Mouse (Mus musculus) heart, embryonic 13.5 days (tissue): Measurements from ENCODE around the gene Rtraf. TPM values are rescaled to one million over a fixed set of nuclear protein-coding genes. Genes with fewer than 3 reads are reported as not detected.

ENCODE experiments used
- ATAC-seq: fragments of 200-750 bp; cut with Nextera tagmentation; 2 replicates; pipeline ENCODE4 v1.8.0; 2017; ENCODE audit warnings: moderate TSS enrichment; ENCODE audit not compliant: insufficient number of reproducible peaks, low FRiP score, low TSS enrichment; ENCODE audit errors: extremely low read depth
- H3K27ac ChIP-seq: fragments of 300-500 bp; sonication (generic); replicated peaks from 2 replicates; pipeline ENCODE4 v1.5.1; 2015; ENCODE audit warnings: moderate library complexity, mild to moderate bottlenecking, inconsistent platforms
- H3K27me3 ChIP-seq: fragments of 300-500 bp; sonication (generic); replicated peaks from 2 replicates; pipeline ENCODE4 v1.6.1; 2015; ENCODE audit warnings: mild to moderate bottlenecking, inconsistent platforms
- H3K36me3 ChIP-seq: fragments of 300-500 bp; sonication (generic); 2 replicates; pipeline ENCODE4 v1.6.1; 2015; ENCODE audit warnings: mild to moderate bottlenecking, inconsistent platforms
- H3K4me1 ChIP-seq: fragments of 300-500 bp; sonication (generic); 2 replicates; pipeline ENCODE4 v1.6.1; 2015; ENCODE audit warnings: inconsistent platforms
- H3K4me2 ChIP-seq: fragments of 300-500 bp; sonication (generic); 2 replicates; pipeline ENCODE4 v1.6.1; 2015; ENCODE audit warnings: inconsistent platforms, mild to moderate bottlenecking, moderate library complexity
- H3K4me3 ChIP-seq: fragments of 300-500 bp; sonication (generic); 2 replicates; pipeline ENCODE4 v1.5.1; 2015; ENCODE audit warnings: moderate library complexity, mild to moderate bottlenecking, inconsistent platforms
- H3K9ac ChIP-seq: fragments of 300-500 bp; sonication (generic); 2 replicates; pipeline ENCODE4 v1.6.1; 2015; ENCODE audit warnings: inconsistent platforms, mild to moderate bottlenecking, moderate library complexity
- H3K9me3 ChIP-seq: fragments of 300-500 bp; sonication (generic); 2 replicates; pipeline ENCODE4 v1.6.1; 2016; ENCODE audit warnings: inconsistent platforms
- WGBS: fragments of 180-500 bp; shearing (Covaris S2); methylation state at CpG from one replicate; pipeline ENCODE4 v1.1.7; 2015; ENCODE audit warnings: mixed read lengths; 5-methylcytosine and 5-hydroxymethylcytosine counted together
- polyA plus RNA-seq: library from polyadenylated mRNA; unstranded; fragments of >200 nt; fragmentation: Nextera tagmentation; extraction: Ambion mirVana; gene quantifications from 2 replicates; pipeline ENCODE4 v1.2.1, GENCODE M21; 2015

Gene Rtraf
- polyA plus RNA-seq, 1 experiment from 2014 or later = 172 TPM

DNA sequence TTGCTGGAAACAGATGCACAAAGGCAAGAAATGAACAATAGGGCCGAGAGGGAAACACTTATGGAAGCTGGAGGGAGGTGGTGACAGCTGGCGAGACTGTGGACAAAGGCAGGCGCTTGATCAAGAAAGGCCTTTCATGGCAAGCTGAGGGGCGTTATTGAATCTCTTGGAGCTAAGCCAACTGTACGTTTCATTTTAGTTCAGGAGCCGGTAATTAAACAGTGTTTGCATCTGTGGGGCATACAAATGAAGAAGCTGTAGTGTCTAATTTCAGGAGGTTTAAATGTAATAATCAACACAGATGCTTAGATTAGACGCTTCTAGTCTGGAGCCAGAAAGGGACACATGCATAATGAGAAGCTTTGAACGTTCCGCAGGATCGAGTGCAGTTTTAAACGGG, 1.9 kb upstream of the Rtraf start:
- H3K4me2 ChIP-seq = peak overlapping the region; percentile 24
- H3K4me3 ChIP-seq = no peak overlapping the region
- peaks cover 15% of the 10 kb centered on the region for H3K36me3 ChIP-seq
- peak overlapping the region; percentile 12; the same call in 1 of the 2 replicates for H3K9ac ChIP-seq
- ATAC-seq = no peak
- no peak overlapping the region for H3K27ac ChIP-seq
- peaks cover 21% of the 10 kb centered on the region for H3K27me3 ChIP-seq
- WGBS = 40% methylated on average over 11 of the region's 11 CpGs
- peaks cover 25% of the 10 kb centered on the region for H3K4me1 ChIP-seq
- no peaks in the 10 kb centered on the region for H3K9me3 ChIP-seq

DNA sequence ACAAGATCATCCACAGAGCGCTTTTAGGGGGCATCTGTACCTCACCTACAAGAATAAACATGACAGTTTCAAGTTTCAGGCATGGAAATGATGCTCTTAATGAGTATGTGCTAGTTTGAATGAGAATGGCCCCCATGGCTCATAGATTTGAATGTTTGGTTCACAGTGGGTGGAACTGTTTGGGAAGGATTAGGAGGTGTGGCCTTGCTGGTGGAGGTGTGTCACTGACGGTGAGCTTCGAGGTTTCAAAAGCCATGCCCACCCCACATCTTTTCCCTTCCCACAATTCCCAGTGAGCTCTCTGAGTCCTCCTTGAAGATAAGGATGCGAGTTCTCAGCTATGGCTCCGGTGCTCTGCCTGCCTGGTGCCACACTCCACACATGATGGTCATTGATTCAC, 1.9 kb downstream of the Rtraf start:
- H3K27ac ChIP-seq = no peak overlapping the region
- no peak overlapping the region for H3K4me3 ChIP-seq
- no peak overlapping the region for H3K9ac ChIP-seq
- WGBS = 95% methylated on average over 5 of the region's 5 CpGs
- no peaks in the 10 kb centered on the region for H3K27me3 ChIP-seq
- H3K36me3 ChIP-seq = peaks cover 44% of the 10 kb centered on the region
- H3K9me3 ChIP-seq = no peaks in the 10 kb centered on the region
- H3K4me2 ChIP-seq = no peak overlapping the region
- H3K4me1 ChIP-seq = peaks cover 28% of the 10 kb centered on the region
- no peak for ATAC-seq

DNA sequence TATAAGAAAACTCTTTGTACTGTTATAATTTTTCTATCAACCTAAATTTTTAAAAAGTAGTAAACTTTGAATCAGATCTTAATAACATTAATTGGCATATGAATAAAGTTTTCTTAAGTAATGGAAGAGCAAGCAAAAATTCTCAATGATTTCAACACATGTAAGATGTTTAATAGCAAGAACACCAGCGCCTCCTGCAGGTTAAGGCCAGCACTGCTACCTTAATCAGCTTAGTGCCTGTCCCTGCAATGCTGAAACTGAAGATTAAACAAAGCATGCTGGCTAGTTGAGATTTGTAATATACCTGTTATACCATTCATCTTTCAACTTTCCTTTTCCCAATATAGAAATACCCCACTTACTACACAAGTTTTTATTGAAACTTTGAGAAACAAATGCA, 5.7 kb downstream of the Rtraf start:
- Histone ChIP-seq H3K9ac (no peak overlapping the region), H3K4me3 (no peak overlapping the region), H3K36me3 (peaks cover 82% of the 10 kb centered on the region), H3K4me1 (peaks cover 9% of the 10 kb centered on the region), H3K9me3 (no peaks in the 10 kb centered on the region), H3K4me2 (no peak overlapping the region), H3K27ac (no peak overlapping the region), H3K27me3 (no peaks in the 10 kb centered on the region)
- no peak for ATAC-seq
- 17% methylated on average over 1 of the region's 1 CpGs for WGBS

DNA sequence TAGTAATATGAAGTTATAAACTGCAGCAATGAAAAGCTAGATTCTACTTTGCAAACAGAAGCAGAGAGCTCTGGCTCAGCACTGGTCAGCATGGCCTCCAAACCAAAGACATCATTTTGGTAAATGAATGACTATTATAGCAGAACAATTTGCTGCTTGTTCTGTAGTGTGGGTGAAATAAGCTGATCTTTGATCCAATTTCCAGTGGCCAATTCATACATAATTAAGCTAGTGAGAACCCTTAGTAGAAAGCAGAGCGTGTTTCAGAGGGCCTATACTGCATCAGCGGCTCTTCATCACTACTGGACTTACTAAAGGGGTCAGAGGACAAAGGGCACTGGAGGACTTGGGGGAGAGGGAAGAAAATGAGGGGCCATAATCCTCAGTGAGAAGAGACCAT, 10.6 kb downstream of the Rtraf start:
- H3K9ac ChIP-seq = no peak overlapping the region
- WGBS = 88% methylated on average over 2 of the region's 2 CpGs
- H3K27ac ChIP-seq = no peak overlapping the region
- H3K4me2 ChIP-seq = no peak overlapping the region
- peaks cover 73% of the 10 kb centered on the region for H3K36me3 ChIP-seq
- H3K4me3 ChIP-seq = no peak overlapping the region
- no peaks in the 10 kb centered on the region for H3K27me3 ChIP-seq
- H3K4me1 ChIP-seq = peaks cover 4% of the 10 kb centered on the region; the same call in 1 of the 2 replicates
- no peaks in the 10 kb centered on the region for H3K9me3 ChIP-seq
- no peak for ATAC-seq

DNA sequence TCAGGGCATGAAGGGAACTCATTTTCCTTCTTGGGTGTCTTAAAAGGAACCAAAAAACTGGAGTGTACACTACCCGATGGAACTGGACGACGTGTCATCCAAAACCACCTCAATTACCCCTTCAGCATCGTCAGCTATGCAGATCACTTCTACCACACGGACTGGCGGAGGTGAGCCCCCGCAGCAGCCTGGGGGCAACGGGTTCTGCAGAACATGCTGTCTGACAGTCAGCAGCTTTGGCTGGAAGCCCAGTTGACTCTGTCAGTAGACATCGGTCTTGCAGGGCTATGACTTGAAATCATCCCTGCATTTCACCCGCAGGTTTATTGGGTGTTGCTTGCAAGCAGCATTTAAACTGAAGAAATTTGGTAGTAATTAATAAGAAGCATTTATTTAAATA, 13.7 kb downstream of the Rtraf start:
- no peak overlapping the region for H3K4me3 ChIP-seq
- H3K9ac ChIP-seq = no peak overlapping the region
- H3K9me3 ChIP-seq = no peaks in the 10 kb centered on the region
- H3K4me2 ChIP-seq = no peak overlapping the region
- 0 out of 2 replicates have a peak, but pooled peaks cover 4% of the 10 kb centered on the region for H3K4me1 ChIP-seq
- no peaks in the 10 kb centered on the region for H3K27me3 ChIP-seq
- ATAC-seq = no peak
- H3K36me3 ChIP-seq = peaks cover 79% of the 10 kb centered on the region
- H3K27ac ChIP-seq = no peak overlapping the region
- WGBS = 54% methylated on average over 10 of the region's 10 CpGs

DNA sequence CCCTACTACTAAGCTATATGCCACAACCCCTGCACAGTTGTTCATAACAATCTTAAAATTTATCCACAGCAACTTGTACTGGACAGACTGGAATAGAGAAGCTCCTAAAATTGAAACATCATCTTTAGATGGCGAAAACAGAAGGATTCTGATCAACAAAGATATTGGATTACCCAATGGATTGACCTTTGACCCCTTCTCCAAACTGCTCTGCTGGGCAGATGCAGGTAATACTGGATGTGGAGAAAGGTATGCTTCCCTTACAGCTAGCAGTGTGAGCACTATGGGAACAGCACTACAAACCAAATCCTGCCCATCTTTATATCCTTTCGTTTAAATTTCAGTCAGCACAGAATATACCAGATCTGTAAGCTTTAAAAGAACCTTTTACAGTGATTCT, 15.8 kb downstream of the Rtraf start:
- Histone ChIP-seq H3K36me3 (peaks cover 70% of the 10 kb centered on the region), H3K4me1 (peaks cover 12% of the 10 kb centered on the region), H3K9ac (no peak overlapping the region), H3K4me3 (no peak overlapping the region), H3K27ac (no peak overlapping the region), H3K4me2 (no peak overlapping the region), H3K9me3 (no peaks in the 10 kb centered on the region), H3K27me3 (no peaks in the 10 kb centered on the region)
- WGBS = 90% methylated on average over 2 of the region's 2 CpGs
- no peak for ATAC-seq

DNA sequence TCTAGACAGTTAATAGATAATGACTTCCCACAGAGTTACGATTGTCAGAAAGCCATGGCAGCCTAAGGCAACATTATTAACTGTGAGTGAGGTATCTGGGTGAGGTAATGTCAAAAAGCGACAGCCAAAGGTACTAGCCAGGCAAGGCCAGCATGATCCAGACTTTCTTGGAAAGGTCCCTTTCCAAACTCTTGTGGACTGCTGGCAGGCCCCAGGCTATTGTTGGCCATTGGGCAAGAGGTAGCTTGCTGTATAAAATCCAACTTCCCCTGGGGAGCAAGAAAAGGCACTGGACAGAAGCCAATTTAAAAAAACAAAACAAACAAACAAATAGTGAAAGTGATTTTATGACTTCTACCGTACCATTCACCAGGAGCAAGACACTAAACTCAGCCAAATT, 16.3 kb downstream of the Rtraf start:
- no peak for ATAC-seq
- H3K9ac ChIP-seq = no peak overlapping the region
- no peaks in the 10 kb centered on the region for H3K9me3 ChIP-seq
- no peak overlapping the region for H3K4me3 ChIP-seq
- H3K4me2 ChIP-seq = no peak overlapping the region
- 77% methylated on average over 3 of the region's 3 CpGs for WGBS
- H3K36me3 ChIP-seq = peaks cover 68% of the 10 kb centered on the region
- H3K4me1 ChIP-seq = peaks cover 12% of the 10 kb centered on the region
- H3K27me3 ChIP-seq = no peaks in the 10 kb centered on the region
- no peak overlapping the region for H3K27ac ChIP-seq

DNA sequence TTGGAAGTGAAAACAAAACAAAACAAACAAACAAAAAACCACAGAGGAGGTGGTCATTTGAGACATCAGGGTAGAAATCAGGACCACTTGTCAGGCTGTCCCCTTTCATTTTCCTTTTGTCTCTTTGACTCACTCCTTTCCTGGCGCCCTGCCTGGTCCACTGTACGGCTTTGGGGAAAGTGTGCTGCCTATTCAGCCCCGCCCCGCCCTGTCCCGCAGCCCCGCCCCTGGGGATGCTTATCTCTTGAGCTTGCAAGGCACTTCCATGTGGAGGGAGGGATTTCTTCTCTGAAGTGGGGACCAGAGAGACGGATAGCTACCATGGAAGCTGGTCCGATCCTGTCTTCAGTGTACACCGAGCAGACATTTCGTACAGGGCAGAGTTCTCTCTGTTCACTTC, 20.0 kb downstream of the Rtraf start:
- ATAC-seq = no peak

DNA sequence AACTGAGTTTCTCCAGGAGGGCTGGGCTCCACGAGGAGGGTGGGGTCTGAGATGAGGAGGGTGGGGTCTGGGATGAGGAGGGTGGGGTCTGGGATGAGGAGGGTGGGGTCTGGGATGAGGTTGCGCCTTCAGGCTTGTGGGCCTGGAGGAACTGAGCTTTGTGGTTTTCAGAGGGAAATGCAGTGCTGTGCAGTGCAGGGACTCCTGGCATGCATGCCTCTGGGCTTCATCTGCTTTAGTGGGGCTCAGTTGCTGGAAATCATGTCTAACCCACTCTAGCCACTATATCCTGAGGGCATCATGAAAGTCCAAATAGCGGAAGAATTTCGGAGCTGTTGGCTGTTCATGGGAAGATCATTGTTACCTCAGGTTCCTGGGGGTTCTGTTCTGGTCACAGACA, 20.4 kb downstream of the Rtraf start:
- H3K4me1 ChIP-seq = peaks cover 8% of the 10 kb centered on the region
- 66% methylated on average over 4 of the region's 4 CpGs for WGBS
- peaks cover 87% of the 10 kb centered on the region for H3K36me3 ChIP-seq
- no peak overlapping the region for H3K4me2 ChIP-seq
- no peak for ATAC-seq
- H3K27ac ChIP-seq = no peak overlapping the region
- no peaks in the 10 kb centered on the region for H3K27me3 ChIP-seq
- no peaks in the 10 kb centered on the region for H3K9me3 ChIP-seq
- H3K4me3 ChIP-seq = no peak overlapping the region
- H3K9ac ChIP-seq = no peak overlapping the region

More for the DNA sequence above, 20.0 kb downstream of the Rtraf start:
- Histone ChIP-seq H3K9ac (no peak overlapping the region), H3K9me3 (no peaks in the 10 kb centered on the region), H3K4me1 (peaks cover 8% of the 10 kb centered on the region), H3K4me3 (no peak overlapping the region), H3K36me3 (peaks cover 83% of the 10 kb centered on the region), H3K27me3 (no peaks in the 10 kb centered on the region), H3K4me2 (no peak overlapping the region), H3K27ac (no peak overlapping the region)
- WGBS = 36% methylated on average over 10 of the region's 10 CpGs

DNA sequence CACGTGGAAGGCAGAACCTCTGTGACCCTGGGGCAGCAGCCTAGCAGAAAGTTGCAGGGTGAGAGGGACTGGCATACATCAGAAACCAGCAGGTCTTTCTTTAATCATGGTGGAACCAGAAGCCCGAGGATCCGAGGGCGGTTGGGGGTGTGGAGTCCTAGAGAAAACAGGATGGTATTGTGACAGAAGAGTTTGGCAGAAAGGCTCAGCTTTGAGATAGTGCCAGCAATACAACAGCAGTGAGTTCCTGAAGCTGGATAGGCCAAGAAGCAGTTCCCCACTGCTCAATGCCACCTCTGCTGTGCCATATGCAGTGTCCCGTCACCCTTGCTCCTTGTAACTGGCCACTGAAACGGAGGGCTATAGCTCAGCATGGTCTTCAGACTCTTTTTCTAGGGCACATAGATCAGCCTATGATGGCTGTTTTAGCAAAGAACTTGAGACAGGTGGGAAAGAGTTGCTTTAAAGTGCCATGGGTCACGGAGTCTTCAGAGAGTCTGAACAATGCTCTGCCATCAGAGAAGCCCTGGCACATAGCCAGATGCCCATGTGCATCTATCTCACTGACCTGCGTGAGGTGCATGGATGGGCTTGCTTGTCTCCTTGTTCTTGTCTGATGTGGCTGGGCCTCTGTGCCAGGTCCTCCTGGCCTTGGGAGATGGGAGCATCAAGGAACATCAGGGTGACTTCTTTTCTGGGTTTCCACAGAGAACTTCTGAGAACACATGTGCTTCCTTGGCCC, 22.0 kb downstream of the Rtraf start:
- Histone ChIP-seq H3K27me3 (no peaks in the 10 kb centered on the region), H3K36me3 (peaks cover 87% of the 10 kb centered on the region), H3K9ac (no peak overlapping the region), H3K4me2 (no peak overlapping the region), H3K4me3 (no peak overlapping the region), H3K27ac (no peak overlapping the region), H3K9me3 (no peaks in the 10 kb centered on the region), H3K4me1 (peaks cover 12% of the 10 kb centered on the region)
- no peak for ATAC-seq
- 72% methylated on average over 8 of the region's 8 CpGs for WGBS

DNA sequence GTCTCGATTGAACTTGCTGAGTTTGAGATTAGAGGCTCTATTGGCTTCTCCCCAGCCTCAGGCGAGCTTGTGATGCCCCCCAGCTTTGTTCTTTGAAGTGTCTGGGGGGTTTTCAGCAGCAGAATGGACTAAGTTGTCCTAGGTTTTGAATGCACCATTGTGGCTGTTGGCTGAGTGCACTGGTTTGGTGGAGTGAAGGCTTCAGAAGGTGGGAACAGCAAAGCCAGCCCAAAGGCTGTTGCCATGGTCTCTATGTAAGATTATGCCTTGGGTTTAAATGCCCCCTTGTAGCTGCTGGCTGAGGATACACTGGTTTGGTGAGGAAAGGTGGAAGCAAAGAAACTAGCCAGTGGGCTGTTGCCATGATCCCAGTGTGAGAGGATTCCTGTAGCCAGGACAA, 23.1 kb downstream of the Rtraf start:
- WGBS = 38% methylated on average over 2 of the region's 2 CpGs
- H3K9ac ChIP-seq = no peak overlapping the region
- ATAC-seq = no peak
- H3K36me3 ChIP-seq = peaks cover 85% of the 10 kb centered on the region
- H3K27me3 ChIP-seq = no peaks in the 10 kb centered on the region
- H3K4me3 ChIP-seq = no peak overlapping the region
- no peak overlapping the region for H3K4me2 ChIP-seq
- no peak overlapping the region for H3K27ac ChIP-seq
- no peaks in the 10 kb centered on the region for H3K9me3 ChIP-seq
- peaks cover 19% of the 10 kb centered on the region for H3K4me1 ChIP-seq
